Mouse (Mus musculus) stomach, postnatal 0 days (tissue): ENCODE data around the gene Opcml. TPM values are rescaled to one million over a fixed set of nuclear protein-coding genes. Genes with fewer than 3 reads are reported as not detected.

Experiments
- ATAC-seq: fragments of 200-750 bp; cut with Nextera tagmentation; 2 replicates; pipeline ENCODE4 v1.8.0; 2017; ENCODE audit not compliant: low FRiP score, low TSS enrichment
- DNase-seq: peaks from one replicate; pipeline ENCODE4 v3.0.0-alpha.2; 2016; ENCODE audit warnings: low spot score
- H3K27ac ChIP-seq: fragments of 300-500 bp; sonication (generic); replicated peaks from 2 replicates; pipeline ENCODE4 v1.5.1; 2014; ENCODE audit warnings: mild to moderate bottlenecking, control low read depth
- H3K27me3 ChIP-seq: fragments of 300-500 bp; sonication (generic); 2 replicates; pipeline ENCODE4 v1.6.1; 2014; ENCODE audit warnings: low read length; ENCODE audit not compliant: control insufficient read depth, insufficient read depth
- H3K36me3 ChIP-seq: fragments of 300-500 bp; sonication (generic); 2 replicates; pipeline ENCODE4 v1.6.1; 2014; ENCODE audit warnings: low read length, mixed read lengths; ENCODE audit not compliant: control insufficient read depth, insufficient read depth
- H3K4me1 ChIP-seq: fragments of 300-500 bp; sonication (generic); replicated peaks from 2 replicates; pipeline ENCODE4 v1.6.1; 2014; ENCODE audit warnings: antibody characterized with exemption; ENCODE audit not compliant: control insufficient read depth, insufficient read depth
- H3K4me2 ChIP-seq: fragments of 300-500 bp; sonication (generic); replicated peaks from 2 replicates; pipeline ENCODE4 v1.6.1; 2014; ENCODE audit warnings: low read depth, mild to moderate bottlenecking, control low read depth, moderate library complexity
- H3K4me3 ChIP-seq: fragments of 300-500 bp; sonication (generic); 2 replicates; pipeline ENCODE4 v1.5.1; 2014; ENCODE audit warnings: low read depth, low read length, control low read depth
- H3K9ac ChIP-seq: fragments of 300-500 bp; sonication (generic); 2 replicates; pipeline ENCODE4 v1.6.1; 2014; ENCODE audit warnings: mild to moderate bottlenecking, low read length, control low read depth, mixed read lengths
- H3K9me3 ChIP-seq: fragments of 300-500 bp; sonication (generic); 2 replicates; pipeline ENCODE4 v1.6.1; 2016; ENCODE audit warnings: low read length; ENCODE audit not compliant: control insufficient read depth
- CTCF ChIP-seq: IDR thresholded peaks from 2 replicates; pipeline ENCODE4 v1.5.1; 2016; ENCODE audit warnings: antibody characterized with exemption, low read depth, mild to moderate bottlenecking, moderate library complexity
- EP300 ChIP-seq: optimal IDR thresholded peaks from 2 replicates; pipeline ENCODE3; 2016; ENCODE audit warnings: antibody characterized with exemption
- WGBS: fragments of 180-500 bp; shearing (Covaris S2); extraction: QIAGEN DNeasy Blood & Tissue Kit; methylation state at CpG from one replicate; pipeline ENCODE4 v1.1.7; 2014; 5-methylcytosine and 5-hydroxymethylcytosine counted together
- polyA plus RNA-seq: library from polyadenylated mRNA; unstranded; fragments of >200 nt; fragmentation: Nextera tagmentation; extraction: Ambion mirVana; gene quantifications from 2 replicates; pipeline ENCODE4 v1.2.1, GENCODE M21; 2015

Opcml gene
- polyA plus RNA-seq, 1 experiment from 2014 or later, result 1.1 TPM

GRCm38 (mm10) chr9:28251341-28251740 is 460.8 kb downstream of the Opcml start:
- Histone ChIP-seq H3K27me3 (no peaks in the 10 kb centered on the region), H3K9ac (no peak overlapping the region), H3K9me3 (no peaks in the 10 kb centered on the region), H3K36me3 (no peaks in the 10 kb centered on the region), H3K27ac (no peak overlapping the region), H3K4me3 (no peak overlapping the region), H3K4me1 (no peaks in the 10 kb centered on the region), H3K4me2 (no peak overlapping the region)
- no peak for TF ChIP-seq CTCF
- no peak for TF ChIP-seq EP300
- ATAC-seq (no peak), DNase-seq (no peak)
- 80% methylated on average over 9 of the region's 9 CpGs for WGBS

GRCm38 (mm10) chr9:28255128-28255904 is 464.7 kb downstream of the Opcml start:
- Histone ChIP-seq H3K9me3 (no peaks in the 10 kb centered on the region), H3K4me3 (no peak overlapping the region), H3K4me1 (no peaks in the 10 kb centered on the region), H3K4me2 (no peak overlapping the region), H3K36me3 (no peaks in the 10 kb centered on the region), H3K27me3 (no peaks in the 10 kb centered on the region), H3K27ac (no peak overlapping the region), H3K9ac (no peak overlapping the region)
- TF ChIP-seq CTCF (no peak), EP300 (no peak)
- ATAC-seq (no peak), DNase-seq (no peak)
- WGBS, result 77% methylated on average over 8 of the region's 8 CpGs

- H3K9ac ChIP-seq, result no peak overlapping the region
- WGBS, result 79% methylated on average over 1 of the region's 1 CpGs
- TF ChIP-seq CTCF, result no peak
- TF ChIP-seq EP300, result no peak
- no peaks in the 10 kb centered on the region for H3K4me1 ChIP-seq
- no peaks in the 10 kb centered on the region for H3K9me3 ChIP-seq
- H3K27me3 ChIP-seq, result no peaks in the 10 kb centered on the region
- H3K27ac ChIP-seq, result no peak overlapping the region
- no peak overlapping the region for H3K4me2 ChIP-seq
- ATAC-seq (no peak), DNase-seq (no peak)
- H3K36me3 ChIP-seq, result no peaks in the 10 kb centered on the region
- no peak overlapping the region for H3K4me3 ChIP-seq
Observed at GRCm38 (mm10) chr9:28255905-28256268, 465.3 kb downstream of the Opcml start.

- no peaks in the 10 kb centered on the region for H3K36me3 ChIP-seq
- 21% methylated on average over 7 of the region's 7 CpGs for whole genome bisulfite sequencing
- H3K27ac ChIP-seq, result no peak overlapping the region
- TF ChIP-seq CTCF (peak; percentile 89), EP300 (no peak)
- no peak overlapping the region for H3K4me2 ChIP-seq
- no peaks in the 10 kb centered on the region for H3K27me3 ChIP-seq
- DNase-seq (peak; percentile 69), ATAC-seq (peak; percentile 67)
- H3K9me3 ChIP-seq, result no peaks in the 10 kb centered on the region
- H3K4me3 ChIP-seq, result no peak overlapping the region
- H3K4me1 ChIP-seq, result no peaks in the 10 kb centered on the region
- H3K9ac ChIP-seq, result no peak overlapping the region
Observed at GRCm38 (mm10) chr9:28261078-28261753, 470.6 kb downstream of the Opcml start.

GRCm38 (mm10) chr9:28262021-28262420 is 471.4 kb downstream of the Opcml start:
- ATAC-seq (no peak), DNase-seq (no peak)
- H3K4me3 ChIP-seq, result no peak overlapping the region
- no peaks in the 10 kb centered on the region for H3K27me3 ChIP-seq
- no peaks in the 10 kb centered on the region for H3K4me1 ChIP-seq
- WGBS, result 78% methylated on average over 1 of the region's 1 CpGs
- no peak overlapping the region for H3K9ac ChIP-seq
- no peak for TF ChIP-seq EP300
- TF ChIP-seq CTCF, result no peak
- no peak overlapping the region for H3K27ac ChIP-seq
- no peak overlapping the region for H3K4me2 ChIP-seq
- no peaks in the 10 kb centered on the region for H3K9me3 ChIP-seq
- no peaks in the 10 kb centered on the region for H3K36me3 ChIP-seq

GRCm38 (mm10) chr9:28262896-28263295 is 472.3 kb downstream of the Opcml start:
- ATAC-seq, result no peak
- H3K36me3 ChIP-seq, result no peaks in the 10 kb centered on the region
- DNase-seq, result no peak
- TF ChIP-seq EP300, result no peak
- no peak overlapping the region for H3K4me2 ChIP-seq
- no peaks in the 10 kb centered on the region for H3K4me1 ChIP-seq
- no peak overlapping the region for H3K9ac ChIP-seq
- H3K27me3 ChIP-seq, result no peaks in the 10 kb centered on the region
- no peak overlapping the region for H3K27ac ChIP-seq
- WGBS, result 68% methylated on average over 2 of the region's 2 CpGs
- no peak overlapping the region for H3K4me3 ChIP-seq
- no peaks in the 10 kb centered on the region for H3K9me3 ChIP-seq
